Mouse (Mus musculus): ENCODE measurements around the gene Plekha8. TPM values are rescaled to one million over a fixed set of nuclear protein-coding genes. Genes with fewer than 3 reads are reported as not detected.

Plekha8 gene
- total RNA-seq, 2 experiments from 2014 or later: 11.0 to 11.6 TPM

- Histone ChIP-seq H3K4me3 (no peak overlapping the region), H3K27ac (no peak overlapping the region)
- TF ChIP-seq CTCF (IDR thresholded peaks at IDR 0.05): no peak
- intact Hi-C loops (cut with DNase I): no loop called here
- no peak for DNase-seq (ENCODE audit: extremely low spot score in 1 of 2, low spot score in 2 of 2)
These were observed 9.2 kb downstream of the Plekha8 start for GRCm38 (mm10) chr6:54604001-54604715.

GRCm38 (mm10) chr6:54606241-54606640 lies 11.3 kb downstream of the Plekha8 start:
- DNase-seq (ENCODE audit: extremely low spot score in 1 of 2, low spot score in 2 of 2): no peak
- no peak for TF ChIP-seq CTCF (IDR thresholded peaks at IDR 0.05)
- Histone ChIP-seq H3K4me3 (no peak overlapping the region), H3K27ac (no peak overlapping the region)
- intact Hi-C loops (cut with DNase I): no loop called here

DNA sequence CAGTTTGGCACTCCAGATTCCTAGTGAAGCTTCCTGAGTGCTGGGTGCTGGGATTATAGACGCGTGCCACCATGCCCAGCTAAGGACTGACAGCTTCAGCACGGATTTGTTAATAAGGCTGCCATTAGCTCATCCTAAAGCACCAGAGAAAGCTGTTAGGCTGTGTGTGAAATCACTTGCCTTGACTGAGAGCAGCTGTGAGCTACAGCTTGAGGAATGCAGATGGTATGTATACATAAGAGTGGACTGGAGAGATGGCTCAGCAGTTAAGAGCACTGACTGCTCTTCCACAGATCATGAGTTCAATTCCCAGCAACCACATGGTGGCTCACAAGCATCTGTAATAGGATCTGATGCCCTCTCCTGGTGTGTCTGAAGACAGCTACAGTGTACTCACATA lies 22.5 kb downstream of the Plekha8 start:
- no peak overlapping the region for H3K27ac ChIP-seq
- no peak overlapping the region for H3K4me3 ChIP-seq
- TF ChIP-seq CTCF (IDR thresholded peaks at IDR 0.05): no peak; the same call in 1 of the 2 replicates
- DNase-seq (ENCODE audit: extremely low spot score in 1 of 2, low spot score in 2 of 2): no peak
- intact Hi-C loops (cut with DNase I): no loop called here

DNA sequence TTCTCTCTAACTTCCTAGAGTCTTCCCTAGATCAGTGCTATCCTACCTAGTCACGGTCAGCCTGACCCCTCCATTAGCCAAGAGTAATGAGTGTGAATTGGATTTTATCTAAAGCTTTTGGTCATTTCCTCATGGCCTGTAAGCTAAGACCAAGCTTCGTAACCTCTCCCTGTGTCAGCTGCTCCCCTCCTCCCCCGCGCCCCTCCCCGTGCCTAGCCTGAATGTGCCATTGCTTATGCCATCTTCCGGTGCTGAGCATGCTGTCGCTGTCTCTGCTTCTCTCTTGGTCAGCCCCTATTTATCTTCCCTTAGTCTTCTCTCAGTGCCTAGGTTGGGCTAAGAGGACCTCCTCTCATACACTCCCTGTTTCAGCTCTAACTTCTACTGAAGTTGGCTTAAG lies 24.6 kb downstream of the Plekha8 start:
- no peak for DNase-seq (ENCODE audit: extremely low spot score in 1 of 2, low spot score in 2 of 2)
- Histone ChIP-seq H3K4me3 (no peak overlapping the region), H3K27ac (no peak overlapping the region)
- TF ChIP-seq CTCF (IDR thresholded peaks at IDR 0.05): no peak
- intact Hi-C loops (cut with DNase I): no loop called here

GRCm38 (mm10) chr6:54620357-54620756 lies 25.4 kb downstream of the Plekha8 start:
- intact Hi-C loops (cut with DNase I): no loop called here
- TF ChIP-seq CTCF (IDR thresholded peaks at IDR 0.05): no peak
- H3K27ac ChIP-seq: no peak overlapping the region
- H3K4me3 ChIP-seq: no peak overlapping the region
- no peak for DNase-seq (ENCODE audit: extremely low spot score in 1 of 2, low spot score in 2 of 2)

DNA sequence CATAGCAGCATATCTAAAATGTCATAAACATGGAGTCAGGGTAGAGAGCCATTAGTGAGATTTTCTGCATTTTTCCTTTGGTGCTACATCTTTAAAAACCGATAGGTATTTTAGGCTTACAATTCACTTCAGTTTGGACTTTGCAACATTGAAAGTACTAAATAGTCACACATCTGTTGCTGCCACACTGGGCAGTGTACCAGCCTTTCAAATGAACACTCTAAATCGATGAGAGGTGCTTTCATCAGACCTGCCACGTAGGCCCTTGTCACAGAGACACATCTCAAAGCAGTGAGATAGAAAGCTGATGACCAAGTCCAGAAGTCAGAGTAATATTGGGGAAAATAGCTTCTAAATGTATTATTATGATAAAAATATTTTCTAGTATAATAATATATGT lies 33.5 kb downstream of the Plekha8 start:
- intact Hi-C loops (cut with DNase I): no loop called here
- no peak for TF ChIP-seq CTCF (IDR thresholded peaks at IDR 0.05)
- H3K27ac ChIP-seq: no peak overlapping the region

DNA sequence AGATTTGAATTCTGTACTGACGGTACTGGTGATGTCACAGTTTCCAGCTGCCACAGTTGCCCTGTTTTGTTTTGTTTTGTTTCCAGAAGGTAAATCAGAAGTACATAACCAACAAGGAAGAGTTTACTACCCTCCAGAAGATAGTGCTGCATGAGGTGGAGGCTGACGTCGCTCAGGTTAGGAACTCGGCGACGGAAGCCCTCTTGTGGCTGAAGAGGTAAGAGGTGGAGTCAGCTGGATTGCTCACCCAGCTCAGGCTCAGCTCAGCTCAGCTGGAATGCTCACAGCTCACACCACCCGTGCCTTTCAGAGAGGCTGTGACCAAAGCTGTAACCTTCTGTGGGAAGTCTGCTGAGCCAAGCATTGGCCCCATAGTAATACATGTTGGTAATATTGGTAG lies 34.8 kb downstream of the Plekha8 start:
- peak; percentile 24 for DNase-seq (ENCODE audit: extremely low spot score in 1 of 2, low spot score in 2 of 2)
- TF ChIP-seq CTCF (IDR thresholded peaks at IDR 0.05): peak; percentile 36
- Histone ChIP-seq H3K4me3 (no peak overlapping the region), H3K27ac (no peak overlapping the region)
- intact Hi-C loops (cut with DNase I): loop anchor here (5.0 kb wide), 1 partner anchor 53 kb away; the partner anchor contains the start of gene Mturn

More for the DNA sequence above, 33.5 kb downstream of the Plekha8 start:
- DNase-seq (ENCODE audit: extremely low spot score in 1 of 2, low spot score in 2 of 2): no peak
- H3K4me3 ChIP-seq: no peak overlapping the region

DNA sequence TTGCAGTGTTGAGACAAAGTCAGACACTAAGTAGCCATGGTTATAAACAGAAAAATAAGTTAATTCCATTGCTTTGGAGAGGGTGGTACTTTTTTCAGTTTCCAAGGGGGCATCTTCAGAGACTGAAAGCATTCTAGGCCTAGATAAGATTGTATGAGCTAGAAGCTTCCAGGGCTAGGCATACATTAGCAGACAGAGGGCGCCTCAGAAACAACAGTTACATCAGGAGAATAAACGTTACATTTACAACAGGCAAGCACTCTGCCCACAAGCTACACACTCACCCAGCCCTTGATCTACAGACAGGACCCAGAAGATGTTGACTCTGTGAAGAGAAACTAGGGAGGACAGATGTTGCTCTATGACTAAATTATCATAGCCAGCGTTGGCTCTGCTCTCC lies 36.6 kb downstream of the Plekha8 start:
- peak; percentile 65 for TF ChIP-seq CTCF (IDR thresholded peaks at IDR 0.05)
- Histone ChIP-seq H3K4me3 (no peak overlapping the region), H3K27ac (no peak overlapping the region)
- DNase-seq (ENCODE audit: extremely low spot score in 1 of 2, low spot score in 2 of 2): peak; percentile 19 to 24
- intact Hi-C loops (cut with DNase I): loop anchor here (5.0 kb wide), 1 partner anchor 51 kb away; the partner anchor contains the start of gene Mturn

GRCm38 (mm10) chr6:54639877-54640276 lies 45.0 kb downstream of the Plekha8 start:
- Histone ChIP-seq H3K27ac (no peak overlapping the region), H3K4me3 (no peak overlapping the region)
- intact Hi-C loops (cut with DNase I): loop anchor here (5.0 kb wide), 1 partner anchor 177 kb away; the partner anchor contains the start of gene Znrf2
- no peak for TF ChIP-seq CTCF (IDR thresholded peaks at IDR 0.05)
- DNase-seq (ENCODE audit: extremely low spot score in 1 of 2, low spot score in 2 of 2): no peak

DNA sequence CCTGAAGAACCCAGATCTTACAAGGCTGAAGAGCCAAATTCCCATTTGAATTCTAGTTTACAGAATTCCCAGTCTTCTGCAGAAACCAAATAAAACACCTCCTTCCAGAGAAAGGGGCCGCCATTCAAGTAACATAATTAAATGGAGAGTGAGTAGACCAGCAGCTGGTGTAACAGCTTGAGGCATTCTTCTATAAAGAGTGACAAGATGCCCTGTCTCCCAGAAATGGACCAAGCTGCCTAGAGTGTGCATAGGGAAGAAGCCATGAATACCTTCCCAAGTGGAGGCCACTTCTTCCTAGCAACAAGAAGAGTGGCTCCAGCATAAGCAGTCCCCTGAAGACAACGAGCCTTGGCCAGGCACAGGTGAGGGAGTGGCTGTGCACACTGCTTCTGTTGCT lies 47.0 kb downstream of the Plekha8 start:
- Histone ChIP-seq H3K27ac (no peak overlapping the region), H3K4me3 (no peak overlapping the region)
- no peak for TF ChIP-seq CTCF (IDR thresholded peaks at IDR 0.05)
- peak in 1 of 2 experiments; percentile 13 for DNase-seq (ENCODE audit: extremely low spot score in 1 of 2, low spot score in 2 of 2)
- intact Hi-C loops (cut with DNase I): no loop called here

DNA sequence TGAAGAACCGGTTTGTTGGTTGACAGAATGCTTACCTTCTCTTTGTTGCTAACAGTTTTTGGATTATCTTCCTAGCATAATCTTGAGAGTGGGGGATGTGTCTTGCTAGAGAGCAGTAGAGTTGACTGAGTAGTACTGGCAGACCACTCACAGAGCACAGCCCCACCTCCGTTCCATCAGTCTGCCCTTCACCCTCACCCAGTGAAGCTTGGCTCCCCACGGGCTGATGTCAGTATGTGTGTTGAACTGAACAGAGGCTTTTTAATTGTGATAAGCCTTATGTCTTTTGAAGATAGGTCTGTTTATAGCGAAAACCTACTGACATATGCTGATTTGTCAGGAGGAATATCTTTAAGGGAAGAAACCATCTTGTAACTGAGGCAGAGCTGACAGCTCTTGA lies 48.3 kb downstream of the Plekha8 start:
- Histone ChIP-seq H3K27ac (no peak overlapping the region), H3K4me3 (no peak overlapping the region)
- intact Hi-C loops (cut with DNase I): no loop called here
- no peak for TF ChIP-seq CTCF (IDR thresholded peaks at IDR 0.05)
- no peak for DNase-seq (ENCODE audit: extremely low spot score in 1 of 2, low spot score in 2 of 2)

DNA sequence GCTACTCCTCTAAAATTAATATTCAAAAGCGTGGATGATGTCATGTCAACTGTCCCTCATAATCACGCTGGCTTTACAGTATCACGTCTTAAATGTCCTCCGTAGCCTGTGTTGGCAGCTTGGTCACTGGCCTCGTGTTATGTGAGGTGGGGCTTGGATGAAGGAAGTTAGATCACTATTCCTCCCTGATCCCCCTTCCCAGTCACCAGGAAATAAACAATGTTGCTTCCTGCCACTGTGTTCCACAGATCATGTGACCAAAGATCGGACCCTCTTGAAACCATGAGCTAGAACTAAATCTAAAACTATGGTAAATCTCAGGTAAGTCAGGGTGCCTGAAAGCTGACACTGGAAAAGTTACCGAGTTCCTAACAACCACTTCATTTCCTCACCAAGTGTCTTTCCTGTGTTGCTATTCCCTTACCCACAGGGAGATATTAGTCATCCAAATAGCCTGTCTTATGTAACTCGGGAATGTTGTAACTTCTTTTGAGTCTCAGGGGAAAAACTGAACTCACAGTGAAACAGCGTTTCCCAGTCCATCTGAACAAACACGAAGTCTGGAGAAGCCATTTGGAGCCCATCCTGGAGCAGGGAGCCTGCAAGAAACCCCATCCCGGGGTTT lies 60.7 kb downstream of the Plekha8 start:
- no peak for DNase-seq (ENCODE audit: extremely low spot score in 1 of 2, low spot score in 2 of 2)
- TF ChIP-seq CTCF (IDR thresholded peaks at IDR 0.05): no peak
- H3K27ac ChIP-seq: no peak overlapping the region
- intact Hi-C loops (cut with DNase I): no loop called here
- H3K4me3 ChIP-seq: no peak overlapping the region

All from left cerebral cortex, adult 2 months (tissue).